Mouse (Mus musculus) lung, adult 2 months (tissue): ENCODE measurements around the gene Phf8.

Experiments
- CTCF ChIP-seq: fragments of 200-500 bp; IDR thresholded peaks from 2 replicates; pipeline ENCODE4 v1.5.1; 2011; ENCODE audit warnings: mild to moderate bottlenecking, low read length, control low read depth; ENCODE audit not compliant: insufficient read depth
- POLR2A ChIP-seq: fragments of 200-500 bp; IDR thresholded peaks from 2 replicates; pipeline ENCODE4 v1.6.1; 2011; ENCODE audit warnings: low read depth, mild to moderate bottlenecking, control low read depth, low read length, borderline replicate concordance; ENCODE audit errors: extremely low read depth

DNA sequence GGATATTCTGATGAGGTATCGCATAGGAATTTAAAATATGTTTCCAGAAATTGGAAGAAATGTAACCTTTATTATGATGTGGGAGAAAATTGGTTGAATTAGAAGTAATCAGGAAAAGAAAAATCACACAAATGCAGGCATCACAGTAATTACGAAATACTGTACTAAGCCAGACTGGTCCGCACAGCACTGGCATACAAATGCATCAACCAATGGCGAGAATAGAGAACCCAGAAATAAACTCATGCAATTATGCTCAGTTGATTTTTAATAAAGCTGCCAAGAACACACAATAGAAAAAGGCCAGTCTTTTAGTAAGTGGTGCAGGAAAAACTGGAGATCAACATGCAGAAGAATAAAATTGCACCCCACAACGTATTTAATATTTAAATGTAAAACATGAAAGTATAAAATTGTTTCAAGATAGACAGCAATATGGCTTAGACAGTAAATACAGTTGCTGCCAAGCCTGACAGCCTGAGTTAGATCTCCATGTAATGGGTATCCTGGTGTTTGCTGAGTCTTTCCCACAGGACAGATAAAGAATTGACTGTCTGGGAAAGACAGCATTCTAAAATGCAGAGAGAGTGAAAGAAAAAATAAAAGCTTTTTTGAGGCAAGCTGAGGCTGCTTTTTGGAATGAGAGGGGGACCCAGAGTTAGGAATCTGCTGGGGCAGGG is 154.2 kb downstream of the Phf8 start:
- TF ChIP-seq POLR2A (no peak), CTCF (no peak)
